Mouse (Mus musculus): ENCODE data around the gene Yars. TPM values are rescaled to one million over a fixed set of nuclear protein-coding genes. Genes with fewer than 3 reads are reported as not detected.

Gene Yars
- polyA plus RNA-seq, 1 experiment from 2014 or later: 55.4 TPM

DNA sequence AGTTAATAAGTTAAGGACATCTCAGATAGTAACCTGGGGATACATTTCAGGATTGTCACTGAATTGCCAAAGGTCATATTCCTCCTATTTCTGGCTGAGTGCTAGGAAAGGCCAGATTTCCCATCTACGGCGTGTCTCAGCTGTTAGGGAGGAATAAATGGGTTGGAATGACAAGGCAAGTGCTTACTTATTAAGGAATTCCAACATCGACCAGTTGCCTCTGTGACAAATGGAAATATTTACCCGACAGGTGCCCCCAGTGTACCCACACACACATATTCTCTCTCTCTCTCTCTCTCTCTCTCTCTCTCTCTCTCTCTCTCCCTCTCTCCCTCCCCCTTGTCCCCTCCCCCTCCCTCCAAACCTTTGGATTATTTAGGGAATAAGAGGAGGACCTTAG lies 43.6 kb upstream of the Yars start:
- no peaks in the 10 kb centered on the region for H3K9me3 ChIP-seq (replicated peaks; ENCODE audit: control insufficient read depth, low read length)
- WGBS (ENCODE audit: insufficient replicate concordance): 71% methylated on average over 4 of the region's 4 CpGs
- no peak overlapping the region for H3K27ac ChIP-seq (ENCODE audit: low read depth, low read length)
- ATAC-seq (replicated peaks; ENCODE audit: insufficient number of reproducible peaks, low FRiP score, low TSS enrichment): no peak
- no peak overlapping the region for H3K4me3 ChIP-seq (ENCODE audit: low read depth, low read length)
- no peak overlapping the region for H3K4me2 ChIP-seq
- H3K27me3 ChIP-seq (ENCODE audit: control insufficient read depth, insufficient read depth, low read length): no peaks in the 10 kb centered on the region
- H3K4me1 ChIP-seq (ENCODE audit: control insufficient read depth, insufficient read depth, low read length): peaks cover 27% of the 10 kb centered on the region
- no peak overlapping the region for H3K9ac ChIP-seq (ENCODE audit: low read depth, low read length)
- peaks cover 10% of the 10 kb centered on the region for H3K36me3 ChIP-seq (ENCODE audit: control insufficient read depth, insufficient read depth, low read length)

DNA sequence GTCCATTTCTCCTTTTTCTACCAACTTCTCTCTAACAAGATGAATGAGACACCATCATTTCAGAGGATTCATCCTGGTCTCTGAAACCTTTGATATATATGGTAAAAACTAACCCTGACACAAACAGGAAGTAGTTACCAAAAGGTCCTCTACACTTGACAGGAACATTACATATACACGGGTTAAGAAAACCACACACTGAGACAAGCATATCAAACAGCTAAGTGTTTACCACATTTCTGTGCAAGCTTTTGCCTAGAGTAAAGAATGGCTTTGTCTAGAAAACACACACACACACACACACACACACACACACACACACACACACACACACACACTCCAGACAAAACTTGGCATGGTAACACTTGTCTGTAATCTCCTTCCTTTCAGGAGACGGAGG lies 43.2 kb upstream of the Yars start:
- no peak for ATAC-seq (replicated peaks; ENCODE audit: insufficient number of reproducible peaks, low FRiP score, low TSS enrichment)
- H3K9me3 ChIP-seq (replicated peaks; ENCODE audit: control insufficient read depth, low read length): no peaks in the 10 kb centered on the region
- H3K9ac ChIP-seq (ENCODE audit: low read depth, low read length): no peak overlapping the region
- H3K36me3 ChIP-seq (ENCODE audit: control insufficient read depth, insufficient read depth, low read length): peaks cover 12% of the 10 kb centered on the region
- 48% methylated on average over 2 of the region's 2 CpGs for whole genome bisulfite sequencing (ENCODE audit: insufficient replicate concordance)
- no peaks in the 10 kb centered on the region for H3K27me3 ChIP-seq (ENCODE audit: control insufficient read depth, insufficient read depth, low read length)
- peaks cover 22% of the 10 kb centered on the region for H3K4me1 ChIP-seq (ENCODE audit: control insufficient read depth, insufficient read depth, low read length)
- H3K27ac ChIP-seq (ENCODE audit: low read depth, low read length): no peak overlapping the region
- H3K4me3 ChIP-seq (ENCODE audit: low read depth, low read length): no peak overlapping the region
- H3K4me2 ChIP-seq: no peak overlapping the region

- Histone ChIP-seq H3K36me3 (ENCODE audit: control insufficient read depth, insufficient read depth, low read length) (peaks cover 17% of the 10 kb centered on the region), H3K9me3 (replicated peaks; ENCODE audit: control insufficient read depth, low read length) (no peaks in the 10 kb centered on the region), H3K4me2 (no peak overlapping the region; the same call in 1 of the 2 replicates), H3K9ac (ENCODE audit: low read depth, low read length) (no peak overlapping the region), H3K4me3 (ENCODE audit: low read depth, low read length) (no peak overlapping the region), H3K4me1 (ENCODE audit: control insufficient read depth, insufficient read depth, low read length) (peaks cover 14% of the 10 kb centered on the region), H3K27me3 (ENCODE audit: control insufficient read depth, insufficient read depth, low read length) (no peaks in the 10 kb centered on the region), H3K27ac (ENCODE audit: low read depth, low read length) (no peak overlapping the region)
- WGBS (ENCODE audit: insufficient replicate concordance): 69% methylated on average over 13 of the region's 13 CpGs
- ATAC-seq (replicated peaks; ENCODE audit: insufficient number of reproducible peaks, low FRiP score, low TSS enrichment): no peak
These were observed 41.9 kb upstream of the Yars start for GRCm38 (mm10) chr4:129147552-129148103.

GRCm38 (mm10) chr4:129149321-129149720 lies 40.2 kb upstream of the Yars start:
- no peaks in the 10 kb centered on the region for H3K27me3 ChIP-seq (ENCODE audit: control insufficient read depth, insufficient read depth, low read length)
- WGBS (ENCODE audit: insufficient replicate concordance): 89% methylated on average over 1 of the region's 1 CpGs
- no peaks in the 10 kb centered on the region for H3K9me3 ChIP-seq (replicated peaks; ENCODE audit: control insufficient read depth, low read length)
- no peak overlapping the region for H3K4me2 ChIP-seq
- H3K27ac ChIP-seq (ENCODE audit: low read depth, low read length): no peak overlapping the region
- H3K4me1 ChIP-seq (ENCODE audit: control insufficient read depth, insufficient read depth, low read length): peaks cover 13% of the 10 kb centered on the region
- H3K36me3 ChIP-seq (ENCODE audit: control insufficient read depth, insufficient read depth, low read length): peaks cover 20% of the 10 kb centered on the region
- ATAC-seq (replicated peaks; ENCODE audit: insufficient number of reproducible peaks, low FRiP score, low TSS enrichment): no peak
- H3K9ac ChIP-seq (ENCODE audit: low read depth, low read length): no peak overlapping the region
- H3K4me3 ChIP-seq (ENCODE audit: low read depth, low read length): no peak overlapping the region

- H3K9ac ChIP-seq (ENCODE audit: low read depth, low read length): no peak overlapping the region
- 92% methylated on average over 4 of the region's 4 CpGs for WGBS (ENCODE audit: insufficient replicate concordance)
- H3K36me3 ChIP-seq (ENCODE audit: control insufficient read depth, insufficient read depth, low read length): peaks cover 24% of the 10 kb centered on the region
- H3K4me2 ChIP-seq: no peak overlapping the region
- 0 out of 2 replicates have a peak, but pooled peaks cover 5% of the 10 kb centered on the region for H3K4me1 ChIP-seq (ENCODE audit: control insufficient read depth, insufficient read depth, low read length)
- no peak overlapping the region for H3K27ac ChIP-seq (ENCODE audit: low read depth, low read length)
- H3K4me3 ChIP-seq (ENCODE audit: low read depth, low read length): no peak overlapping the region
- no peaks in the 10 kb centered on the region for H3K9me3 ChIP-seq (replicated peaks; ENCODE audit: control insufficient read depth, low read length)
- no peak for ATAC-seq (replicated peaks; ENCODE audit: insufficient number of reproducible peaks, low FRiP score, low TSS enrichment)
- no peaks in the 10 kb centered on the region for H3K27me3 ChIP-seq (ENCODE audit: control insufficient read depth, insufficient read depth, low read length)
These were observed 38.2 kb upstream of the Yars start for GRCm38 (mm10) chr4:129151276-129151811.

DNA sequence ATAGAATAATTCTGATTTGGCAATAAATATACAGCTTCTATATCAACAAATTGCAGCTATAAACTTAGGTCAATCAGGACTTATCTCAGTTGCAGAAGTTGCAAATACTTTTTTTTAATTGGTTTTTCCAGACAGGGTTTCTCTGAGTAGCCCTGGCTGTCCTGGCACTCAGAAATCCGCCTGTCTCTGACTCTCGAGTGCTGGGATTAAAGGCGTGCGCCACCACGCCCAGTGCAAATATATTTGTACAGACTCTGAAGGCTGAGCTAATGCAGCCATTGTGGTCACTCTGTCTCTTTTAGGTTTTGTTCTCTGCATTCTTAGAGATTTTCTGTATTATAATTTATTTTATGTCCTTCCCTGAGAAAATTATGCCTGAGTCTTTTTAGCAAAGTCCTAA lies 32.0 kb upstream of the Yars start:
- Histone ChIP-seq H3K27me3 (ENCODE audit: control insufficient read depth, insufficient read depth, low read length) (no peaks in the 10 kb centered on the region), H3K4me1 (ENCODE audit: control insufficient read depth, insufficient read depth, low read length) (peaks cover 10% of the 10 kb centered on the region), H3K27ac (ENCODE audit: low read depth, low read length) (no peak overlapping the region), H3K36me3 (ENCODE audit: control insufficient read depth, insufficient read depth, low read length) (peaks cover 11% of the 10 kb centered on the region), H3K4me2 (no peak overlapping the region), H3K9me3 (replicated peaks; ENCODE audit: control insufficient read depth, low read length) (no peaks in the 10 kb centered on the region), H3K4me3 (ENCODE audit: low read depth, low read length) (no peak overlapping the region), H3K9ac (ENCODE audit: low read depth, low read length) (no peak overlapping the region)
- WGBS (ENCODE audit: insufficient replicate concordance): 88% methylated on average over 5 of the region's 5 CpGs
- no peak for ATAC-seq (replicated peaks; ENCODE audit: insufficient number of reproducible peaks, low FRiP score, low TSS enrichment)

- H3K4me1 ChIP-seq (ENCODE audit: control insufficient read depth, insufficient read depth, low read length): peaks cover 10% of the 10 kb centered on the region
- H3K36me3 ChIP-seq (ENCODE audit: control insufficient read depth, insufficient read depth, low read length): peaks cover 8% of the 10 kb centered on the region
- H3K4me2 ChIP-seq: no peak overlapping the region
- no peak overlapping the region for H3K9ac ChIP-seq (ENCODE audit: low read depth, low read length)
- H3K27me3 ChIP-seq (ENCODE audit: control insufficient read depth, insufficient read depth, low read length): no peaks in the 10 kb centered on the region
- no peak overlapping the region for H3K4me3 ChIP-seq (ENCODE audit: low read depth, low read length)
- H3K27ac ChIP-seq (ENCODE audit: low read depth, low read length): no peak overlapping the region
- 26% methylated on average over 3 of the region's 3 CpGs for WGBS (ENCODE audit: insufficient replicate concordance)
- no peaks in the 10 kb centered on the region for H3K9me3 ChIP-seq (replicated peaks; ENCODE audit: control insufficient read depth, low read length)
- ATAC-seq (replicated peaks; ENCODE audit: insufficient number of reproducible peaks, low FRiP score, low TSS enrichment): no peak
These were observed 31.0 kb upstream of the Yars start for GRCm38 (mm10) chr4:129158549-129158948.

GRCm38 (mm10) chr4:129161076-129161475 lies 28.5 kb upstream of the Yars start:
- peaks cover 10% of the 10 kb centered on the region for H3K4me1 ChIP-seq (ENCODE audit: control insufficient read depth, insufficient read depth, low read length)
- H3K9ac ChIP-seq (ENCODE audit: low read depth, low read length): no peak overlapping the region
- WGBS (ENCODE audit: insufficient replicate concordance): 97% methylated on average over 1 of the region's 1 CpGs
- H3K9me3 ChIP-seq (replicated peaks; ENCODE audit: control insufficient read depth, low read length): no peaks in the 10 kb centered on the region; the same call in 1 of the 2 replicates
- no peak overlapping the region for H3K4me3 ChIP-seq (ENCODE audit: low read depth, low read length)
- H3K27ac ChIP-seq (ENCODE audit: low read depth, low read length): no peak overlapping the region
- H3K36me3 ChIP-seq (ENCODE audit: control insufficient read depth, insufficient read depth, low read length): peaks cover 6% of the 10 kb centered on the region
- no peaks in the 10 kb centered on the region for H3K27me3 ChIP-seq (ENCODE audit: control insufficient read depth, insufficient read depth, low read length)
- no peak overlapping the region for H3K4me2 ChIP-seq
- ATAC-seq (replicated peaks; ENCODE audit: insufficient number of reproducible peaks, low FRiP score, low TSS enrichment): no peak
